Comparison of ENCODE assay signal across 8 mouse cellular contexts in genomic region chr17:29237772-29238420, GRCm38 (mm10). TPM values are rescaled to one million over a fixed set of nuclear protein-coding genes. Genes with fewer than 3 reads are reported as not detected.
DNase-seq lines count a peak whose midpoint lies in the region; ATAC-seq lines count a peak whose summit lies in the region.

Gene Cpne5, minus strand, starts transcription at chr17:29238167.

- peak; percentile 35; the same call in 1 of the 2 replicates for ATAC-seq in frontal cortex, adult (ENCODE audit: low TSS enrichment)
- ATAC-seq in megakaryocyte progenitor cell, adult 5-6 weeks (replicated peaks; ENCODE audit: poor library complexity), result 0 out of 2 replicates have a peak, but pooled peaks have one; percentile 34
- peak; percentile 25; the same call in 1 of the 2 replicates for ATAC-seq in stomach, embryonic 15.5 days (ENCODE audit: insufficient read depth, low FRiP score, low read depth)

- no peak within 1 kb of the TSS for H3K27ac ChIP-seq in stomach, embryonic 15.5 days

- under 1% methylated on average over 52 of the region's 73 CpGs for WGBS in stomach, embryonic 15.5 days

- peak within 1 kb of the TSS; percentile 46 for H3K9ac ChIP-seq in stomach, embryonic 15.5 days

- H3K36me3 ChIP-seq in stomach, embryonic 15.5 days, result no peaks in the 10 kb centered on the region

- no peaks in the 10 kb centered on the region for H3K9me3 ChIP-seq in stomach, embryonic 15.5 days

- H3K4me2 ChIP-seq in stomach, embryonic 15.5 days, result peak within 1 kb of the TSS; percentile 100

- peak within 1 kb of the TSS; percentile 60 for H3K4me3 ChIP-seq in stomach, embryonic 15.5 days (replicated peaks)

- H3K27me3 ChIP-seq in stomach, embryonic 15.5 days (replicated peaks), result peaks cover 22% of the 10 kb centered on the region

- H3K4me1 ChIP-seq in stomach, embryonic 15.5 days, result peaks cover 25% of the 10 kb centered on the region

- no peak for DNase-seq in frontal cortex, postnatal 25 days (ENCODE audit: low spot score in 2 of 2)
- DNase-seq in thymus, postnatal 14 days, result peak; percentile 12
- DNase-seq in thymus, postnatal 0 days (ENCODE audit: low spot score), result no peak
- DNase-seq in layer of hippocampus, adult 8-10 months (ENCODE audit: low spot score in 2 of 2), result no peak
- no peak for DNase-seq in spleen, postnatal 4 days (ENCODE audit: low spot score in 2 of 2)

RNA-seq across cellular contexts. Expression of gene Cpne5, which starts in this region (rescaled TPM):
- 2.8 and 3.0 TPM in 2 replicates for polyA plus RNA-seq in thymus, postnatal 0 days (2015; fragmentation: Nextera tagmentation; extraction: Ambion mirVana)
- 10 to 100 TPM; 26.5 to 35.8 (median 29.7) TPM for total RNA-seq in layer of hippocampus, adult 8-10 months (2022)
- total RNA-seq in megakaryocyte progenitor cell, adult 5-6 weeks (2015), result 0.64 and 0.90 TPM in 2 replicates
- total RNA-seq in megakaryocyte progenitor cell, adult 5-6 weeks (2017), result 0.96 and 3.5 TPM in 2 replicates
- 9.2 and 10.3 TPM in 2 replicates for polyA plus RNA-seq in stomach, embryonic 15.5 days (2015; fragmentation: Nextera tagmentation; extraction: Ambion mirVana)

Comparison
In these comparisons a context has a peak if more than half of its experiments do, and no peak if none do; other contexts are left out.
1. RNA of gene Cpne5 (total RNA-seq): 26.5 to 35.8 TPM in layer of hippocampus, adult 8-10 months; 0.64 to 3.5 TPM in megakaryocyte progenitor cell, adult 5-6 weeks; every median in the first group is over 4 times any median in the second.
2. Peak in every context shown above with its lines, with median percentiles within 50 percentile points of each other: ATAC-seq.